Mouse (Mus musculus): Measurements from ENCODE around the gene Cnn3.
A peak's percentile ranks its signal among the peaks of the same experiment; 100 is the strongest.

Cnn3 gene

GRCm38 (mm10) chr3:121451404-121451803 lies 25.1 kb downstream of the Cnn3 start:
- DNase-seq (ENCODE audit: low read depth) = no peak

- peak; percentile 41 for DNase-seq (ENCODE audit: low read depth)
These were observed 32.5 kb downstream of the Cnn3 start for GRCm38 (mm10) chr3:121458545-121459492.

- DNase-seq (ENCODE audit: low read depth) = no peak
These were observed 34.3 kb downstream of the Cnn3 start for GRCm38 (mm10) chr3:121460473-121461193.

GRCm38 (mm10) chr3:121461477-121461876 lies 35.2 kb downstream of the Cnn3 start:
- no peak for DNase-seq (ENCODE audit: low read depth)

- no peak for DNase-seq (ENCODE audit: low read depth)
These were observed 36.5 kb downstream of the Cnn3 start for GRCm38 (mm10) chr3:121462782-121463181.

GRCm38 (mm10) chr3:121464733-121465305 lies 38.5 kb downstream of the Cnn3 start:
- DNase-seq (ENCODE audit: low read depth) = no peak

GRCm38 (mm10) chr3:121465795-121466194 lies 39.5 kb downstream of the Cnn3 start:
- DNase-seq (ENCODE audit: low read depth) = no peak

GRCm38 (mm10) chr3:121467094-121467552 lies 40.8 kb downstream of the Cnn3 start:
- DNase-seq (ENCODE audit: low read depth) = peak; percentile 46

- DNase-seq (ENCODE audit: low read depth) = no peak
These were observed 41.8 kb downstream of the Cnn3 start for GRCm38 (mm10) chr3:121468136-121468535.

GRCm38 (mm10) chr3:121469185-121469975 lies 43.1 kb downstream of the Cnn3 start:
- no peak for DNase-seq (ENCODE audit: low read depth)

GRCm38 (mm10) chr3:121471703-121472102 lies 45.4 kb downstream of the Cnn3 start:
- no peak for DNase-seq (ENCODE audit: low read depth)

- DNase-seq (ENCODE audit: low read depth) = peak; percentile 66
These were observed 48.4 kb downstream of the Cnn3 start for GRCm38 (mm10) chr3:121474738-121475137.

GRCm38 (mm10) chr3:121480030-121480960 lies 54.0 kb downstream of the Cnn3 start:
- no peak for DNase-seq (ENCODE audit: low read depth)

GRCm38 (mm10) chr3:121480961-121481436 lies 54.7 kb downstream of the Cnn3 start:
- no peak for DNase-seq (ENCODE audit: low read depth)

GRCm38 (mm10) chr3:121481564-121481963 lies 55.3 kb downstream of the Cnn3 start:
- no peak for DNase-seq (ENCODE audit: low read depth)

- DNase-seq (ENCODE audit: low read depth) = no peak
These were observed 57.2 kb downstream of the Cnn3 start for GRCm38 (mm10) chr3:121483266-121484161.

- DNase-seq (ENCODE audit: low read depth) = no peak
These were observed 58.9 kb downstream of the Cnn3 start for GRCm38 (mm10) chr3:121485201-121485600.

GRCm38 (mm10) chr3:121489462-121490118 lies 63.3 kb downstream of the Cnn3 start:
- no peak for DNase-seq (ENCODE audit: low read depth)

- peak; percentile 31 for DNase-seq (ENCODE audit: low read depth)
These were observed 64.6 kb downstream of the Cnn3 start for GRCm38 (mm10) chr3:121490941-121491340.

Data from 416B (cell line).